Mouse (Mus musculus) cerebellum, adult 9-11 months (tissue): ENCODE measurements at regions not wholly inside any gene's neighbourhood (a gene's known extent, or its start where the extent isn't known, plus 50 kb on each side); places are given as distances from the start of the nearest gene placed in this dataset.
A peak's percentile ranks its signal among the peaks of the same experiment; 100 is the strongest.

Source experiments
- DNase-seq: peaks from one replicate; pipeline ENCODE4 v3.0.0; 2022

GRCm38 (mm10) chr2:74930702-74931101 lies 105.1 kb downstream of the Mtx2 start:
- DNase-seq: no peak

- no peak for DNase-seq
Measured at GRCm38 (mm10) chr2:74933190-74933589, 107.6 kb downstream of the Mtx2 start.

GRCm38 (mm10) chr2:74933771-74934170 lies 108.2 kb downstream of the Mtx2 start:
- no peak for DNase-seq

GRCm38 (mm10) chr2:74938711-74939110 lies 113.1 kb downstream of the Mtx2 start:
- DNase-seq: no peak

GRCm38 (mm10) chr2:74941966-74942365 lies 116.4 kb downstream of the Mtx2 start:
- DNase-seq: no peak

- no peak for DNase-seq
Measured at GRCm38 (mm10) chr2:74942611-74943198, 117.1 kb downstream of the Mtx2 start.

- no peak for DNase-seq
Measured at GRCm38 (mm10) chr2:74945185-74945749, 119.7 kb downstream of the Mtx2 start.

- DNase-seq: no peak
Measured at GRCm38 (mm10) chr2:74951401-74952260, 126.0 kb downstream of the Mtx2 start.

GRCm38 (mm10) chr2:74954101-74954500 lies 128.5 kb downstream of the Mtx2 start:
- no peak for DNase-seq

- DNase-seq: no peak
Measured at GRCm38 (mm10) chr2:74955281-74956128, 129.9 kb downstream of the Mtx2 start.

GRCm38 (mm10) chr2:74956129-74956450 lies 130.5 kb downstream of the Mtx2 start:
- DNase-seq: no peak

- DNase-seq: no peak
Measured at GRCm38 (mm10) chr2:74956556-74956955, 131.0 kb downstream of the Mtx2 start.

- no peak for DNase-seq
Measured at GRCm38 (mm10) chr2:74959936-74960335, 134.3 kb downstream of the Mtx2 start.

GRCm38 (mm10) chr2:74962416-74962815 lies 136.8 kb downstream of the Mtx2 start:
- DNase-seq: no peak

GRCm38 (mm10) chr2:74964360-74964759 lies 138.8 kb downstream of the Mtx2 start:
- peak; percentile 57 for DNase-seq

GRCm38 (mm10) chr2:74964980-74965379 lies 139.4 kb downstream of the Mtx2 start:
- no peak for DNase-seq

GRCm38 (mm10) chr2:74965384-74966060 lies 139.9 kb downstream of the Mtx2 start:
- no peak for DNase-seq

- DNase-seq: no peak
Measured at GRCm38 (mm10) chr2:74970611-74971265, 145.1 kb downstream of the Mtx2 start.

- no peak for DNase-seq
Measured at GRCm38 (mm10) chr2:74973386-74973785, 147.8 kb downstream of the Mtx2 start.

GRCm38 (mm10) chr2:74974595-74975325 lies 149.2 kb downstream of the Mtx2 start:
- DNase-seq: no peak

GRCm38 (mm10) chr2:74977348-74977747 lies 151.7 kb downstream of the Mtx2 start:
- DNase-seq: no peak
